Mouse (Mus musculus): ENCODE results near the gene Nf1. TPM values are rescaled to one million over a fixed set of nuclear protein-coding genes. Genes with fewer than 3 reads are reported as not detected.

Gene Nf1
- polyA plus RNA-seq, 1 experiment from 2014 or later: 12.7 TPM

GRCm38 (mm10) chr11:79426571-79426970, 87.1 kb downstream of the Nf1 start:
- Histone ChIP-seq H3K9ac (no peak overlapping the region), H3K4me2 (replicated peaks) (no peak overlapping the region), H3K9me3 (ENCODE audit: control insufficient read depth, low read length) (no peaks in the 10 kb centered on the region), H3K36me3 (replicated peaks; ENCODE audit: control insufficient read depth, insufficient read depth) (peaks cover 19% of the 10 kb centered on the region), H3K27ac (no peak overlapping the region), H3K27me3 (ENCODE audit: control insufficient read depth, insufficient read depth, low read length) (no peaks in the 10 kb centered on the region), H3K4me1 (replicated peaks; ENCODE audit: control insufficient read depth, insufficient read depth, low read length) (no peaks in the 10 kb centered on the region), H3K4me3 (replicated peaks; ENCODE audit: low read length) (no peak overlapping the region)
- DNase-seq (ENCODE audit: low spot score) (no peak), ATAC-seq (ENCODE audit: low FRiP score) (no peak)
- WGBS: 58% methylated on average over 4 of the region's 4 CpGs

- WGBS: 0% methylated on average over 2 of the region's 2 CpGs
- Histone ChIP-seq H3K9me3 (ENCODE audit: control insufficient read depth, low read length) (no peaks in the 10 kb centered on the region), H3K27ac (no peak overlapping the region), H3K27me3 (ENCODE audit: control insufficient read depth, insufficient read depth, low read length) (no peaks in the 10 kb centered on the region), H3K36me3 (replicated peaks; ENCODE audit: control insufficient read depth, insufficient read depth) (peaks cover 24% of the 10 kb centered on the region), H3K9ac (no peak overlapping the region), H3K4me1 (replicated peaks; ENCODE audit: control insufficient read depth, insufficient read depth, low read length) (no peaks in the 10 kb centered on the region), H3K4me2 (replicated peaks) (no peak overlapping the region), H3K4me3 (replicated peaks; ENCODE audit: low read length) (no peak overlapping the region)
- DNase-seq (ENCODE audit: low spot score): peak; percentile 74
- ATAC-seq (ENCODE audit: low FRiP score): no peak
These were observed 88.1 kb downstream of the Nf1 start for GRCm38 (mm10) chr11:79427638-79428037.

GRCm38 (mm10) chr11:79435252-79435651, 95.8 kb downstream of the Nf1 start:
- Histone ChIP-seq H3K9me3 (ENCODE audit: control insufficient read depth, low read length) (no peaks in the 10 kb centered on the region), H3K27ac (no peak overlapping the region), H3K4me2 (replicated peaks) (no peak overlapping the region), H3K36me3 (replicated peaks; ENCODE audit: control insufficient read depth, insufficient read depth) (peaks cover 42% of the 10 kb centered on the region), H3K27me3 (ENCODE audit: control insufficient read depth, insufficient read depth, low read length) (no peaks in the 10 kb centered on the region), H3K9ac (no peak overlapping the region), H3K4me1 (replicated peaks; ENCODE audit: control insufficient read depth, insufficient read depth, low read length) (no peaks in the 10 kb centered on the region), H3K4me3 (replicated peaks; ENCODE audit: low read length) (no peak overlapping the region)
- no peak for DNase-seq (ENCODE audit: low spot score)
- ATAC-seq (ENCODE audit: low FRiP score): no peak
- 96% methylated on average over 4 of the region's 4 CpGs for WGBS

GRCm38 (mm10) chr11:79448361-79448760, 108.9 kb downstream of the Nf1 start:
- peaks cover 90% of the 10 kb centered on the region for H3K36me3 ChIP-seq (replicated peaks; ENCODE audit: control insufficient read depth, insufficient read depth)
- no peak for DNase-seq (ENCODE audit: low spot score)

GRCm38 (mm10) chr11:79452966-79453365, 113.5 kb downstream of the Nf1 start:
- peaks cover 90% of the 10 kb centered on the region for H3K36me3 ChIP-seq (replicated peaks; ENCODE audit: control insufficient read depth, insufficient read depth)
- H3K9ac ChIP-seq: no peak overlapping the region
- no peak for DNase-seq (ENCODE audit: low spot score)

More at GRCm38 (mm10) chr11:79448361-79448760, 108.9 kb downstream of the Nf1 start:
- Histone ChIP-seq H3K4me3 (replicated peaks; ENCODE audit: low read length) (no peak overlapping the region), H3K27me3 (ENCODE audit: control insufficient read depth, insufficient read depth, low read length) (no peaks in the 10 kb centered on the region), H3K4me1 (replicated peaks; ENCODE audit: control insufficient read depth, insufficient read depth, low read length) (no peaks in the 10 kb centered on the region), H3K27ac (no peak overlapping the region), H3K9ac (no peak overlapping the region), H3K9me3 (ENCODE audit: control insufficient read depth, low read length) (no peaks in the 10 kb centered on the region), H3K4me2 (replicated peaks) (no peak overlapping the region)
- no peak for ATAC-seq (ENCODE audit: low FRiP score)

GRCm38 (mm10) chr11:79457928-79458327, 118.4 kb downstream of the Nf1 start:
- Histone ChIP-seq H3K9ac (no peak overlapping the region), H3K27me3 (ENCODE audit: control insufficient read depth, insufficient read depth, low read length) (no peaks in the 10 kb centered on the region), H3K27ac (no peak overlapping the region), H3K4me3 (replicated peaks; ENCODE audit: low read length) (no peak overlapping the region), H3K4me1 (replicated peaks; ENCODE audit: control insufficient read depth, insufficient read depth, low read length) (no peaks in the 10 kb centered on the region), H3K9me3 (ENCODE audit: control insufficient read depth, low read length) (no peaks in the 10 kb centered on the region), H3K36me3 (replicated peaks; ENCODE audit: control insufficient read depth, insufficient read depth) (peaks cover 88% of the 10 kb centered on the region), H3K4me2 (replicated peaks) (no peak overlapping the region)
- 87% methylated on average over 3 of the region's 3 CpGs for WGBS
- no peak for ATAC-seq (ENCODE audit: low FRiP score)
- DNase-seq (ENCODE audit: low spot score): no peak

More at GRCm38 (mm10) chr11:79452966-79453365, 113.5 kb downstream of the Nf1 start:
- Histone ChIP-seq H3K4me3 (replicated peaks; ENCODE audit: low read length) (no peak overlapping the region), H3K27ac (no peak overlapping the region), H3K4me2 (replicated peaks) (no peak overlapping the region), H3K27me3 (ENCODE audit: control insufficient read depth, insufficient read depth, low read length) (no peaks in the 10 kb centered on the region), H3K9me3 (ENCODE audit: control insufficient read depth, low read length) (no peaks in the 10 kb centered on the region), H3K4me1 (replicated peaks; ENCODE audit: control insufficient read depth, insufficient read depth, low read length) (no peaks in the 10 kb centered on the region)
- no peak for ATAC-seq (ENCODE audit: low FRiP score)

- no peaks in the 10 kb centered on the region for H3K9me3 ChIP-seq (ENCODE audit: control insufficient read depth, low read length)
- H3K27me3 ChIP-seq (ENCODE audit: control insufficient read depth, insufficient read depth, low read length): no peaks in the 10 kb centered on the region
- H3K4me2 ChIP-seq (replicated peaks): no peak overlapping the region
- H3K4me1 ChIP-seq (replicated peaks; ENCODE audit: control insufficient read depth, insufficient read depth, low read length): no peaks in the 10 kb centered on the region
- WGBS: 95% methylated on average over 4 of the region's 4 CpGs
- no peak overlapping the region for H3K9ac ChIP-seq
- H3K27ac ChIP-seq: no peak overlapping the region
- peaks cover 84% of the 10 kb centered on the region for H3K36me3 ChIP-seq (replicated peaks; ENCODE audit: control insufficient read depth, insufficient read depth)
- DNase-seq (ENCODE audit: low spot score) (no peak), ATAC-seq (ENCODE audit: low FRiP score) (no peak)
- H3K4me3 ChIP-seq (replicated peaks; ENCODE audit: low read length): no peak overlapping the region
These were observed 120.4 kb downstream of the Nf1 start for GRCm38 (mm10) chr11:79459846-79460245.

- H3K9me3 ChIP-seq (ENCODE audit: control insufficient read depth, low read length): no peaks in the 10 kb centered on the region
- H3K9ac ChIP-seq: no peak overlapping the region
- WGBS: 94% methylated on average over 3 of the region's 3 CpGs
- no peak for ATAC-seq (ENCODE audit: low FRiP score)
- H3K27ac ChIP-seq: no peak overlapping the region
- no peaks in the 10 kb centered on the region for H3K27me3 ChIP-seq (ENCODE audit: control insufficient read depth, insufficient read depth, low read length)
- peaks cover 78% of the 10 kb centered on the region for H3K36me3 ChIP-seq (replicated peaks; ENCODE audit: control insufficient read depth, insufficient read depth)
- no peak overlapping the region for H3K4me3 ChIP-seq (replicated peaks; ENCODE audit: low read length)
- no peak overlapping the region for H3K4me2 ChIP-seq (replicated peaks)
- no peaks in the 10 kb centered on the region for H3K4me1 ChIP-seq (replicated peaks; ENCODE audit: control insufficient read depth, insufficient read depth, low read length)
- no peak for DNase-seq (ENCODE audit: low spot score)
These were observed 121.4 kb downstream of the Nf1 start for GRCm38 (mm10) chr11:79460756-79461450.

GRCm38 (mm10) chr11:79468097-79468496, 128.6 kb downstream of the Nf1 start:
- Histone ChIP-seq H3K9me3 (ENCODE audit: control insufficient read depth, low read length) (no peaks in the 10 kb centered on the region), H3K27me3 (ENCODE audit: control insufficient read depth, insufficient read depth, low read length) (no peaks in the 10 kb centered on the region), H3K4me3 (replicated peaks; ENCODE audit: low read length) (no peak overlapping the region), H3K36me3 (replicated peaks; ENCODE audit: control insufficient read depth, insufficient read depth) (peaks cover 60% of the 10 kb centered on the region), H3K27ac (no peak overlapping the region), H3K4me2 (replicated peaks) (no peak overlapping the region), H3K9ac (no peak overlapping the region), H3K4me1 (replicated peaks; ENCODE audit: control insufficient read depth, insufficient read depth, low read length) (no peaks in the 10 kb centered on the region)
- no peak for DNase-seq (ENCODE audit: low spot score)
- 83% methylated on average over 1 of the region's 1 CpGs for WGBS
- ATAC-seq (ENCODE audit: low FRiP score): no peak

- Histone ChIP-seq H3K27me3 (ENCODE audit: control insufficient read depth, insufficient read depth, low read length) (no peaks in the 10 kb centered on the region), H3K27ac (no peak overlapping the region), H3K4me2 (replicated peaks) (no peak overlapping the region), H3K4me1 (replicated peaks; ENCODE audit: control insufficient read depth, insufficient read depth, low read length) (no peaks in the 10 kb centered on the region), H3K9me3 (ENCODE audit: control insufficient read depth, low read length) (no peaks in the 10 kb centered on the region), H3K4me3 (replicated peaks; ENCODE audit: low read length) (no peak overlapping the region), H3K9ac (no peak overlapping the region), H3K36me3 (replicated peaks; ENCODE audit: control insufficient read depth, insufficient read depth) (peaks cover 31% of the 10 kb centered on the region)
- WGBS: 92% methylated on average over 6 of the region's 6 CpGs
- ATAC-seq (ENCODE audit: low FRiP score): no peak
- no peak for DNase-seq (ENCODE audit: low spot score)
These were observed 143.9 kb downstream of the Nf1 start for GRCm38 (mm10) chr11:79483392-79483791.

Data from hindbrain, embryonic 14.5 days (tissue).